Mouse (Mus musculus): ENCODE measurements around the gene Pikfyve. TPM values are rescaled to one million over a fixed set of nuclear protein-coding genes. Genes with fewer than 3 reads are reported as not detected.

Gene Pikfyve
- polyA plus RNA-seq, 1 experiment: 9.5 TPM

DNA sequence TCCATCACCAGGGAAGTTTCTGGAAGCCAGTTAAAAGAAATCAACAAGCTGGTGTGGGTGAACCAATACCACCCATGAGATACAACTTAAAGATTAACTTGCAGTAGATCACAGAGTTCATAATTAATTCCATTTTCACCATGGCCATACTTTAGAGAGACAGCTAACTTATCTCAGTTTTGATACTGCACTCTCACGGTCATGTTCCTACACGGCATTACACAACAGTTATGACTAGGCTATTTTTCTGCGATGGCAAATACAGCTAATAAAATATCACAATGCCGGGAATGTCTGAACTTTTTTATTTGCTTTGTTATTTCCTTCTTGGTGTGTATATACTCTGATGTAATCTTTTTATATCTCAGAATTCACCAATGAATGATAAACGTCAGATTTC, 9.6 kb upstream of the Pikfyve start:
- H3K4me3 ChIP-seq (ENCODE audit: insufficient read depth, low read depth, low read length): peak overlapping the region; percentile 23
- H3K27ac ChIP-seq (replicated peaks; ENCODE audit: low read depth, low read length): 0 out of 2 replicates have a peak overlapping the region, but pooled peaks have one; percentile 26
- peaks cover 14% of the 10 kb centered on the region; the same call in 1 of the 2 replicates for H3K4me1 ChIP-seq (ENCODE audit: control insufficient read depth, insufficient read depth, insufficient read length, low read length)

DNA sequence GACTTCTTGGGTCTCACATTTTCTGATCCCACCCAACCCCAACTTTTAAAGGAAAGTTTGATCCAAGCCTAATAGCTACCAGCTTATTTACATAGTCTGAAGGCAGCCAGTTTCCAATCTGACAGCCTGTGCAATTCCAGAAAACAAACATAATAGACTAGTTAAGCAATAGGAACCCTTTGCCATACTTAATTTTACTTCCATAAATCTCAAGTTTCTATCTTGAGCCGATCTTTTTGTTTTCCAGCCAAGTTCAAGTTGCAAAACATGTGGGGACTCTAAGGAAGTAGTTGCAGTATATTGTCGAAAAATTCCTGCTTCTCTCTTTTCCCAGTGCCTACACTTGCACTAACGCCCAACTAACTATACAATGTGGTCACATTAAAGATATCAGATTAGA, 9.0 kb upstream of the Pikfyve start:
- Histone ChIP-seq H3K27ac (replicated peaks; ENCODE audit: low read depth, low read length) (peak overlapping the region; percentile 96), H3K4me3 (ENCODE audit: insufficient read depth, low read depth, low read length) (peak overlapping the region; percentile 64), H3K4me1 (ENCODE audit: control insufficient read depth, insufficient read depth, insufficient read length, low read length) (peaks cover 12% of the 10 kb centered on the region; the same call in 1 of the 2 replicates)

DNA sequence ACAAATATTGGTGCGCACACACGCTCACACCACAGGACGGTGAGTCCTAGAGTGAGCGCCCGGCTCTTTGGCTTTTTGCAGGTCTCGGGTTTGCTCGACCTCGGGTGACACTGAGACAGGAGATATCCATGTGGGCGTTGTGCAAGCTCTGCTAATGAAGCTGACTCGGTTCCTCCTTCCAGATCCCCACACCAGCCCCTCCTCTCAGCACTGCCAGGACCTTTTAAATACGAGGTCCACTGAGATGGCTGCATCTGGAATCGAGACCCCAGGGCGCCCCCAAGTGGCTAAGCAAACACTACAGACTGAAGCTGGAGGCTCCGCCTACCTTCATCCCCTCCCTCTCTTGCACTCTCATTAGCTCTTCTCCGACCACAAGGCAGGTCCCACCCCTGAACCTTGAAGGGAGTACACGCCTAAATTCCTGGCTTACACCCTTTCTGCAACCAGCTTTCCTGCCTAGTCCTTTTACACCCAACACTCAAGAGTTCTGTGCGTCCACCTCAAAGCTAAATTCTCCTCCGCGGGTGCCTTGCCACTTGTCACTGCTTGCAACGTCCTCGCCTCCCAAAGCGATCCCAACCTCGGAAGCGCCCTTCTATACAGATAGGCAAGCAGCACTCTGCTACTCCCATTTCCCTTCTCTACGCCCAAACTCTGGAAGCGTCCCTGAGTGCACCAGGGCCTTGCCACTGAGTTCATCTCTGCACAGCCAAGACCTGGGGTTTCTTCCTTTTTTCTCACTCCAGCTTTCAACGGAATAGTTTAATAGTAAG, 8.2 kb upstream of the Pikfyve start:
- Histone ChIP-seq H3K4me3 (ENCODE audit: insufficient read depth, low read depth, low read length) (peak overlapping the region; percentile 64), H3K4me1 (ENCODE audit: control insufficient read depth, insufficient read depth, insufficient read length, low read length) (peaks cover 6% of the 10 kb centered on the region; the same call in 1 of the 2 replicates), H3K27ac (replicated peaks; ENCODE audit: low read depth, low read length) (peak overlapping the region; percentile 76)

- Histone ChIP-seq H3K4me3 (ENCODE audit: insufficient read depth, low read depth, low read length) (peak overlapping the region; percentile 64), H3K27ac (replicated peaks; ENCODE audit: low read depth, low read length) (peak overlapping the region; percentile 42), H3K4me1 (ENCODE audit: control insufficient read depth, insufficient read depth, insufficient read length, low read length) (peaks cover 6% of the 10 kb centered on the region; the same call in 1 of the 2 replicates)
Observed at GRCm38 (mm10) chr1:65178902-65179432, 7.5 kb upstream of the Pikfyve start.

DNA sequence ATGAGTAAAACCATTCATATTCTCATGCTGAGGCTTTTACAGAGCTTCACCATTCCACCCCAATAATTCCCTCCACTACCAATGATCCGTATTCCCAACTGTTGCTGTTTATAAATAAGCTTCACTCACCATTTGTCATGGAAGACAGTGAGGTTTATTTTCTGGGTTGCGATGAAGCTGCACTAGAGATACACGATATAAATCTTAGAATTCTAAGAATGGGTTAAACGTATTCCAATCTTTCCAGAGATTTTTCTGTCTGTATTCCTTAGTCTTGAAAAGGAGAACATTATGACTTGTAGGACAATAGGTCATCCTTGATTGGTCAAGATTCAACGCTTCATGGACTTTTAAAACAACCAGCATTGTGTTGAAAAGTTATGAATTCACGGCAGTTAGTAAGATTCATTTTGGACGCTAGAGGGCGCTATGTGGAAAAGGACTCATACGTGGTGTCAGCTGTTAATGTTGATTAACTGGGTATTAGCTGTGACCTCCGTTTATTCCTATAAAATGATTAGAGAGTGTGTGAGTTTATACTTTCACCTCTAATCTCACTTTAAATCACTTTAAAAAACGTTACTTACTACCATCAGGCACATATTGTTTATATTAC, 6.7 kb upstream of the Pikfyve start:
- H3K4me3 ChIP-seq (ENCODE audit: insufficient read depth, low read depth, low read length): no peak overlapping the region
- no peak overlapping the region for H3K27ac ChIP-seq (replicated peaks; ENCODE audit: low read depth, low read length)
- H3K4me1 ChIP-seq (ENCODE audit: control insufficient read depth, insufficient read depth, insufficient read length, low read length): peaks cover 2% of the 10 kb centered on the region; the same call in 1 of the 2 replicates

DNA sequence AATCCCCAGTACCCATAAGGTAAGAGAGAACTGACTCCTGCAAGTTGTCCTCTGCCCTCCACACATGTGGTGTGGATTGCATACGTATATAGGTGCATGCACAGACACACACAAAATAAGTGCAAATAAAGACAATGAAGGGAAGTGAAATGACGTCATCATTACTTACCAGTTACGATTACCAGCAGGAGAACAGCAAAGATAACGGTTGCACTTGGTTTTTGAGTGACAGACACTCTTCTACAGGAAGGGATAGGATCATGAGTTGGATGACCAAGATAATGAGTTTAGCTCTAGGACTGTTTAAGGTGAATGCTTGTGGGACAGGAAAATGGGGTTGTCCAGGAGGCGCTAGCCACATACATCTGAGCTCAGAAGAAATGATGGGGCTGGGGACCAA, 5.0 kb upstream of the Pikfyve start:
- H3K27ac ChIP-seq (replicated peaks; ENCODE audit: low read depth, low read length): no peak overlapping the region
- H3K4me1 ChIP-seq (ENCODE audit: control insufficient read depth, insufficient read depth, insufficient read length, low read length): no peaks in the 10 kb centered on the region
- no peak overlapping the region for H3K4me3 ChIP-seq (ENCODE audit: insufficient read depth, low read depth, low read length)

DNA sequence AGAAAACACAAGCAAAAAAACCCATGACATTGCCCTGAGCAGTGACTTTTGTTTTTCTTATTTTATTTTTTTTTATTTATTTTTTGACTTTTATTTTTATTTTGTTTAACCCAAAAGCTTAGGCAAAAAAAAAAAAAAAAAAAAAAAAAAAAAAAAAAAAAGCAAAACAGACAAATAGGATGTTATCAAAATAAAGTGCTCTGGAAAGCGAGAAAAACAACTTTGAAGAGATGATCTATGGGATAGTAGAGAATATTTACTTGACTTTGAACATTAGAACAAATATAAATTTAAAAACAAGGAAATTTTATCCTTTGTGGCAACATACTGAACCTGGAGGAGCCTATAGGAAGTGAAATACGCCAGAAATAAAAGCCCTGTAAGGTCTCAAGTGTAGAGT, 2.5 kb upstream of the Pikfyve start:
- Histone ChIP-seq H3K4me1 (ENCODE audit: control insufficient read depth, insufficient read depth, insufficient read length, low read length) (no peaks in the 10 kb centered on the region; the same call in none of the 2 replicates), H3K27ac (replicated peaks; ENCODE audit: low read depth, low read length) (no peak overlapping the region), H3K4me3 (ENCODE audit: insufficient read depth, low read depth, low read length) (no peak overlapping the region)

DNA sequence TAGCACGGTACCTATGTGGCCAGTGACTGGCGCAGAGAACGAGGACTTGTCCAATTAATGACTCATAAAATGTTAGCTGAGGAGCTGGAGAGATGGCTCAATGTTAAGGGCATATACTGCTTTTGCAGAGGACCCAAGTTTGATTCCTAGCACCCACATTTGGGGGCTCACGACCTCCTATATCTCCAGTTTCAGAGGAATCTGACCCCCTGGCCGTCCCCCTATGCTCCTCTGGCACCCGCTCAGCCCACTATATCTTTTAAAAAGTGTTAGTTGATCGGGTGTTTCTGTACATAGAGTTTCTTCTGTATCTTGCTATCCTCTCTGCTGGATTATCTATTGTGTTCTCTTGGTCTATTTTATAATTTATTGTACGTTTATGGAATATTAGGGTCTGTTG, 1.5 kb upstream of the Pikfyve start:
- no peaks in the 10 kb centered on the region; the same call in none of the 2 replicates for H3K4me1 ChIP-seq (ENCODE audit: control insufficient read depth, insufficient read depth, insufficient read length, low read length)
- no peak overlapping the region for H3K27ac ChIP-seq (replicated peaks; ENCODE audit: low read depth, low read length)
- H3K4me3 ChIP-seq (ENCODE audit: insufficient read depth, low read depth, low read length): no peak overlapping the region

- Histone ChIP-seq H3K4me3 (ENCODE audit: insufficient read depth, low read depth, low read length) (peak overlapping the region; percentile 62), H3K27ac (replicated peaks; ENCODE audit: low read depth, low read length) (peak overlapping the region; percentile 13), H3K4me1 (ENCODE audit: control insufficient read depth, insufficient read depth, insufficient read length, low read length) (no peaks in the 10 kb centered on the region; the same call in none of the 2 replicates)
Observed at GRCm38 (mm10) chr1:65185524-65186205, 818 bp upstream of the Pikfyve start.

- H3K27ac ChIP-seq (replicated peaks; ENCODE audit: low read depth, low read length): no peak overlapping the region
- H3K4me1 ChIP-seq (ENCODE audit: control insufficient read depth, insufficient read depth, insufficient read length, low read length): no peaks in the 10 kb centered on the region; the same call in none of the 2 replicates
- H3K4me3 ChIP-seq (ENCODE audit: insufficient read depth, low read depth, low read length): peak overlapping the region; percentile 77
Observed at GRCm38 (mm10) chr1:65187074-65187430, 569 bp downstream of the Pikfyve start.

DNA sequence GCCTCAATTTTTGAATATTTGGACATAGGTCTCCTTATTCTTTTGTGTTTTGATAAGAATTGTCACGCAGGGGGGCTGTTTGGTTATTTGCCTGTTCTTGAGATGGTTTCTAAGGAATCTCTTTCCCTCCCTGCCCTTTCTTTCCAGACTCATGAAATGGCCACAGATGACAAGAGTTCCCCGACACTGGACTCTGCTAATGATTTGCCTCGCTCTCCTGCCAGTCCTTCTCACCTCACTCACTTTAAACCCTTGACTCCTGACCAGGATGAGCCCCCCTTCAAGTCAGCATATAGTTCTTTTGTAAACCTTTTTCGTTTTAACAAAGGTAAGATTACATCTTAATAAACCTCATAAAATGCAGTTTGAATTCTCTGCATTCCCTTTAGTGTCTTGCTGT, 3.7 kb downstream of the Pikfyve start:
- Histone ChIP-seq H3K4me3 (ENCODE audit: insufficient read depth, low read depth, low read length) (no peak overlapping the region), H3K27ac (replicated peaks; ENCODE audit: low read depth, low read length) (no peak overlapping the region), H3K4me1 (ENCODE audit: control insufficient read depth, insufficient read depth, insufficient read length, low read length) (peaks cover 4% of the 10 kb centered on the region)

DNA sequence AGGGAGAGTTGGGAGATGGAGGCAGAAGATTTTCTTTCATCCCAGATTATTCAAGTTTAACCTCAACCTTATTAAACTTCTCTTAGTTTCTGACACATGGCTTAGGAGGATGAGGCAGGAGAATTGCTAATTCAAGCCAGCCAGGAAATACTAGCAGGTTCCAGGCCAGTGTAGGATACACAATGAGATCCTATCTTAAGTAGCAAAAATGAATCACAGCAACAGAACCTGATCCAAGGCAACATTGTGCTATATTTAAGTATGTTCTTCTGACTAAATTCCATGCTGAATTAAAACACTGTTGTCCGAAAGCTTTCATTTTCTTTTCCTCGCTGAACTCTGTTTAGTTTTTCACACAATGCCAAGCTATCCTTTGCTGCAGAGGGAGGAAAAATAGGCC, 6.7 kb downstream of the Pikfyve start:
- H3K27ac ChIP-seq (replicated peaks; ENCODE audit: low read depth, low read length): peak overlapping the region; percentile 42
- H3K4me1 ChIP-seq (ENCODE audit: control insufficient read depth, insufficient read depth, insufficient read length, low read length): peaks cover 4% of the 10 kb centered on the region; the same call in 1 of the 2 replicates
- H3K4me3 ChIP-seq (ENCODE audit: insufficient read depth, low read depth, low read length): no peak overlapping the region

DNA sequence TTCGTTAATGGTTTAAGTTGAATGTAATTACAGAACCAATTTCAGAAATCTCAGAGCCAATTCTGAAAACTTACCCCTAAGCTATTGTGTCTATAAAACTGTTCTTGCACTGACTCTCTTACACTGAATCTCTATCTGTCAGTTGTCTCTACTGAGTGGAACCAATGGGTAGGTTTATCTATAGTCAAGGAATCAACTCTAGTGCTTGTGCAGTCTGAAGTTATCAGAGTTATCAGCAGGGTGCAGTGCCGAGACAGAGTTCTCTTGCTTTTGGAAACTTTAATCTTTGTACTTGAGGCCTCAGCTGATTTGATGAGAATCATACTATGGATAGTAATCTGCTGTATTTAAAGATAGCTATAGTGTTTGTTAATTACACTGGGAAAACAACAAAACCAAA, 11.9 kb downstream of the Pikfyve start:
- Histone ChIP-seq H3K4me1 (ENCODE audit: control insufficient read depth, insufficient read depth, insufficient read length, low read length) (no peaks in the 10 kb centered on the region), H3K4me3 (ENCODE audit: insufficient read depth, low read depth, low read length) (no peak overlapping the region), H3K27ac (replicated peaks; ENCODE audit: low read depth, low read length) (no peak overlapping the region)

DNA sequence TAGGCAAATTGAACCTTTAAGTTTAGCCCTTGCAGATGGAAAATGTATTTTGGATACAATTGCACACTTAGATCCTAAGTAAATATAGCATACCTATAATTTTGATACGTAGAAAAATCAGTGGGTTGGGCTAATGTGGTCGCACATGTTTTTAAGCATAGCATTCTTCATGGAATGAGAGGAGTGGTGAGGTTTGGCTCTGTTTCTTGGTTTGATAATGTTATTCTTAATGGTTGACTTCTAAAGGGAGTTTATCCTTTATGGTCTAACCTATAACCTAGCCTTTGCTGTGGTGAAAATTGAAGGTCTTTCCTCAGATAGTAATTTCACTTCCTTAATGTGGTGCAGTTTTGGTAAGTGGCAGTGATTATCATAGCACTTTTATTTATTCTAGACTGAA, 12.4 kb downstream of the Pikfyve start:
- Histone ChIP-seq H3K4me3 (ENCODE audit: insufficient read depth, low read depth, low read length) (no peak overlapping the region), H3K4me1 (ENCODE audit: control insufficient read depth, insufficient read depth, insufficient read length, low read length) (no peaks in the 10 kb centered on the region), H3K27ac (replicated peaks; ENCODE audit: low read depth, low read length) (no peak overlapping the region)

- no peak overlapping the region for H3K27ac ChIP-seq (replicated peaks; ENCODE audit: low read depth, low read length)
- no peak overlapping the region for H3K4me3 ChIP-seq (ENCODE audit: insufficient read depth, low read depth, low read length)
Observed at GRCm38 (mm10) chr1:65204299-65204698, 17.8 kb downstream of the Pikfyve start.

More at GRCm38 (mm10) chr1:65204299-65204698, 17.8 kb downstream of the Pikfyve start:
- no peaks in the 10 kb centered on the region for H3K4me1 ChIP-seq (ENCODE audit: control insufficient read depth, insufficient read depth, insufficient read length, low read length)
